Mouse (Mus musculus) kidney, postnatal 0 days (tissue): ENCODE data around the gene Olfr598. TPM values are rescaled to one million over a fixed set of nuclear protein-coding genes. Genes with fewer than 3 reads are reported as not detected.
"Not testable (repeated sequence)": the region's sequence is repeated elsewhere in the genome, so short reads cannot be mapped to it uniquely, and the experiment has no call there.

ENCODE experiments used
- ATAC-seq: fragments of 200-750 bp; cut with Nextera tagmentation; replicated peaks from 2 replicates; pipeline ENCODE4 v1.8.0; 2017; ENCODE audit warnings: low read depth, moderate number of reproducible peaks, moderate TSS enrichment, moderate library complexity; ENCODE audit not compliant: low FRiP score
- DNase-seq: peaks from one replicate; pipeline ENCODE4 v3.0.0-alpha.2; 2016; ENCODE audit warnings: low spot score
- H3K27ac ChIP-seq: fragments of 300-500 bp; sonication (generic); 2 replicates; pipeline ENCODE4 v1.5.1; 2014; ENCODE audit warnings: mild to moderate bottlenecking
- H3K27me3 ChIP-seq: fragments of 300-500 bp; sonication (generic); 2 replicates; pipeline ENCODE4 v1.6.1; 2014; ENCODE audit warnings: low read length, mixed read lengths; ENCODE audit not compliant: insufficient read depth
- H3K36me3 ChIP-seq: fragments of 300-500 bp; sonication (generic); 2 replicates; pipeline ENCODE4 v1.6.1; 2014; ENCODE audit warnings: low read length, mixed read lengths; ENCODE audit not compliant: insufficient read depth
- H3K4me1 ChIP-seq: fragments of 300-500 bp; sonication (generic); replicated peaks from 2 replicates; pipeline ENCODE4 v1.6.1; 2014; ENCODE audit warnings: antibody characterized with exemption, low read length, mixed read lengths; ENCODE audit not compliant: insufficient read depth
- H3K4me2 ChIP-seq: fragments of 300-500 bp; sonication (generic); 2 replicates; pipeline ENCODE4 v1.6.1; 2014; ENCODE audit warnings: mild to moderate bottlenecking, low read length, moderate library complexity, mixed read lengths
- H3K4me3 ChIP-seq: fragments of 300-500 bp; sonication (generic); replicated peaks from 2 replicates; pipeline ENCODE4 v1.5.1; 2014; ENCODE audit warnings: low read depth, low read length
- H3K9ac ChIP-seq: fragments of 300-500 bp; sonication (generic); 2 replicates; pipeline ENCODE4 v1.6.1; 2014; ENCODE audit warnings: low read depth, low read length
- H3K9me3 ChIP-seq: fragments of 300-500 bp; sonication (generic); replicated peaks from 2 replicates; pipeline ENCODE4 v1.6.1; 2016; ENCODE audit warnings: low read length, inconsistent platforms, mixed read lengths
- CTCF ChIP-seq: IDR thresholded peaks from 2 replicates; pipeline ENCODE4 v1.5.1; 2016; ENCODE audit warnings: antibody characterized with exemption, low read depth, mild to moderate bottlenecking, moderate library complexity
- WGBS: fragments of 180-500 bp; shearing (Covaris S2); extraction: QIAGEN DNeasy Blood & Tissue Kit; methylation state at CpG from one replicate; pipeline ENCODE4 v1.1.7; 2014; 5-methylcytosine and 5-hydroxymethylcytosine counted together
- polyA plus RNA-seq: library from polyadenylated mRNA; unstranded; fragments of >200 nt; fragmentation: Nextera tagmentation; extraction: Ambion mirVana; gene quantifications from 2 replicates; pipeline ENCODE4 v1.2.1, GENCODE M21; 2015

Gene Olfr598
- polyA plus RNA-seq = not detected in 2 replicates

GRCm38 (mm10) chr7:103323268-103323667, at the start of gene Olfr598:
TSS of gene Olfr598 (plus strand) at chr7:103323568.
- DNase-seq = no peak
- no peak for ATAC-seq
- H3K4me2 ChIP-seq = no peak within 1 kb of the TSS
- H3K4me1 ChIP-seq = no peaks in the 10 kb centered on the region
- no peaks in the 10 kb centered on the region for H3K36me3 ChIP-seq
- no peak within 1 kb of the TSS for H3K4me3 ChIP-seq
- no peak for TF ChIP-seq CTCF
- no peaks in the 10 kb centered on the region for H3K9me3 ChIP-seq
- H3K27ac ChIP-seq = no peak within 1 kb of the TSS
- H3K9ac ChIP-seq = no peak within 1 kb of the TSS
- H3K27me3 ChIP-seq = no peaks in the 10 kb centered on the region

- H3K36me3 ChIP-seq, DNase-seq, H3K9me3 ChIP-seq, H3K4me3 ChIP-seq, H3K9ac ChIP-seq, H3K27me3 ChIP-seq, H3K4me1 ChIP-seq, H3K27ac ChIP-seq, ATAC-seq, H3K4me2 ChIP-seq: not testable (repeated sequence)
- 88% methylated on average over 2 of the region's 2 CpGs for WGBS
Observed at GRCm38 (mm10) chr7:103305348-103305747, 18.0 kb upstream of the Olfr598 start, which contains the start of gene Olfr596. TSS of gene Olfr596 (plus strand) at chr7:103305648.

GRCm38 (mm10) chr7:103316015-103316414, 7.4 kb upstream of the Olfr598 start, which contains the start of gene Olfr597:
TSS of gene Olfr597 (plus strand) at chr7:103316315.
- ATAC-seq, H3K36me3 ChIP-seq, H3K27me3 ChIP-seq, H3K4me3 ChIP-seq, H3K9me3 ChIP-seq, H3K4me1 ChIP-seq, DNase-seq, H3K9ac ChIP-seq, H3K4me2 ChIP-seq, H3K27ac ChIP-seq: not testable (repeated sequence)
- WGBS = 88% methylated on average over 2 of the region's 2 CpGs

- H3K9me3 ChIP-seq = no peaks in the 10 kb centered on the region
- H3K4me3 ChIP-seq = no peak within 1 kb of the TSS
- DNase-seq (no peak), ATAC-seq (no peak)
- H3K9ac ChIP-seq = no peak within 1 kb of the TSS
- 78% methylated on average over 1 of the region's 1 CpGs for WGBS
- no peak for TF ChIP-seq CTCF
- H3K27ac ChIP-seq = no peak within 1 kb of the TSS
- no peaks in the 10 kb centered on the region for H3K4me1 ChIP-seq
- H3K4me2 ChIP-seq = no peak within 1 kb of the TSS
- H3K36me3 ChIP-seq = no peaks in the 10 kb centered on the region
- H3K27me3 ChIP-seq = no peaks in the 10 kb centered on the region
Observed at GRCm38 (mm10) chr7:103335617-103336016, 12.2 kb downstream of the Olfr598 start, which contains the start of gene Olfr599. TSS of gene Olfr599 (plus strand) at chr7:103335917.

GRCm38 (mm10) chr7:103349569-103349968, 26.2 kb downstream of the Olfr598 start, which contains the start of gene Olfr600:
TSS of gene Olfr600 (minus strand) at chr7:103349669.
- no peak within 1 kb of the TSS for H3K4me3 ChIP-seq
- H3K27ac ChIP-seq = no peak within 1 kb of the TSS
- TF ChIP-seq CTCF = no peak
- H3K4me1 ChIP-seq = no peaks in the 10 kb centered on the region
- ATAC-seq (no peak), DNase-seq (no peak)
- no peaks in the 10 kb centered on the region; the same call in 1 of the 2 replicates for H3K9me3 ChIP-seq
- H3K4me2 ChIP-seq = no peak within 1 kb of the TSS
- no peak within 1 kb of the TSS for H3K9ac ChIP-seq
- no peaks in the 10 kb centered on the region for H3K27me3 ChIP-seq
- H3K36me3 ChIP-seq = no peaks in the 10 kb centered on the region

GRCm38 (mm10) chr7:103362555-103362954, 39.2 kb downstream of the Olfr598 start, which contains the start of gene Olfr601:
TSS of gene Olfr601 (minus strand) at chr7:103362655.
- no peak for ATAC-seq
- no peak for TF ChIP-seq CTCF

More at GRCm38 (mm10) chr7:103362555-103362954, 39.2 kb downstream of the Olfr598 start, which contains the start of gene Olfr601:
- Histone ChIP-seq H3K27ac (no peak within 1 kb of the TSS), H3K27me3 (no peaks in the 10 kb centered on the region), H3K9me3 (no peaks in the 10 kb centered on the region), H3K9ac (no peak within 1 kb of the TSS), H3K4me3 (no peak within 1 kb of the TSS), H3K4me2 (no peak within 1 kb of the TSS), H3K36me3 (no peaks in the 10 kb centered on the region), H3K4me1 (no peaks in the 10 kb centered on the region)
- 90% methylated on average over 1 of the region's 1 CpGs for WGBS
- DNase-seq = no peak

Other genes starting within 250 kb of the Olfr598 start
- not detected in 2 replicates for gene Olfr584, start 241.7 kb upstream of the Olfr598 start, polyA plus RNA-seq
- not detected in 2 replicates for gene Olfr585, start 225.8 kb upstream of the Olfr598 start, polyA plus RNA-seq
- not detected in 2 replicates for gene Olfr586, start 197.9 kb upstream of the Olfr598 start, polyA plus RNA-seq
- not detected in 2 replicates for gene Olfr588-ps1, start 182.7 kb upstream of the Olfr598 start, polyA plus RNA-seq
- not detected in 2 replicates for gene Olfr589, start 167.2 kb upstream of the Olfr598 start, polyA plus RNA-seq
- gene Olfr591, start 145.2 kb upstream of the Olfr598 start, polyA plus RNA-seq = not detected in 2 replicates
- not detected in 2 replicates for gene Olfr592, start 138.8 kb upstream of the Olfr598 start, polyA plus RNA-seq
- not detected in 2 replicates for gene Olfr593, start 111.7 kb upstream of the Olfr598 start, polyA plus RNA-seq
- gene Olfr594, start 106.6 kb upstream of the Olfr598 start, polyA plus RNA-seq = not detected in 2 replicates
- not detected in 2 replicates for gene Usp17ld, start 71.1 kb upstream of the Olfr598 start, polyA plus RNA-seq
- not detected in 2 replicates for gene Olfr596, start 17.9 kb upstream of the Olfr598 start, polyA plus RNA-seq
- gene Olfr597, start 7.3 kb upstream of the Olfr598 start, polyA plus RNA-seq = not detected in 2 replicates
- gene Olfr599, start 12.3 kb downstream of the Olfr598 start, polyA plus RNA-seq = not detected in 2 replicates
- gene Olfr600, start 26.1 kb downstream of the Olfr598 start, polyA plus RNA-seq = not detected in 2 replicates
- gene Olfr601, start 39.1 kb downstream of the Olfr598 start, polyA plus RNA-seq = not detected in 2 replicates
- not detected in 2 replicates for gene Olfr603, start 62.6 kb downstream of the Olfr598 start, polyA plus RNA-seq
- gene Usp17lc, start 91.5 kb downstream of the Olfr598 start, polyA plus RNA-seq = not detected in 2 replicates
- not detected in 2 replicates for gene Olfr605, start 121.9 kb downstream of the Olfr598 start, polyA plus RNA-seq
- gene Olfr606, start 125.5 kb downstream of the Olfr598 start, polyA plus RNA-seq = not detected in 2 replicates
- not detected in 2 replicates for gene Olfr607, start 140.6 kb downstream of the Olfr598 start, polyA plus RNA-seq
- gene Olfr608, start 146.3 kb downstream of the Olfr598 start, polyA plus RNA-seq = not detected in 2 replicates
- not detected in 2 replicates for gene Olfr609, start 174.5 kb downstream of the Olfr598 start, polyA plus RNA-seq
- gene Olfr610, start 188.6 kb downstream of the Olfr598 start, polyA plus RNA-seq = not detected in 2 replicates
- gene Olfr611, start 197.3 kb downstream of the Olfr598 start, polyA plus RNA-seq = not detected in 2 replicates
- gene Olfr612, start 219.1 kb downstream of the Olfr598 start, polyA plus RNA-seq = not detected in 2 replicates
- gene Olfr613, start 224.5 kb downstream of the Olfr598 start, polyA plus RNA-seq = not detected in 2 replicates
- gene Olfr615, start 232.5 kb downstream of the Olfr598 start, polyA plus RNA-seq = not detected in 2 replicates
- gene Olfr616, start 245.6 kb downstream of the Olfr598 start, polyA plus RNA-seq = not detected in 2 replicates
- gene Olfr617, start 249.5 kb downstream of the Olfr598 start, polyA plus RNA-seq = not detected in 2 replicates